Mouse (Mus musculus) spleen, embryonic (tissue): ENCODE data around the gene Dcaf8.

Experiments used
- CTCF ChIA-PET: fragments of 350-600 bp; sonication (Branson Sonifier 250); formaldehyde crosslinking; loops from one replicate; lab custom pipeline; 2022; lab: Charles Lee

Gene Dcaf8

GRCm38 (mm10) chr1:172143570-172143969, 4.3 kb upstream of the Dcaf8 start:
- CTCF ChIA-PET, result interaction anchor here (0.6 to 1.1 kb wide), 3 partner anchors 17 to 75 kb away, joined by 3 read pairs; no protein-coding TSS in a partner anchor

GRCm38 (mm10) chr1:172148279-172148954, 533 bp downstream of the Dcaf8 start:
- CTCF ChIA-PET, result interaction anchor here (0.5 to 1.0 kb wide), 5 partner anchors 29 to 135 kb away, joined by 3 to 15 read pairs (median 4); no protein-coding TSS in a partner anchor

- CTCF ChIA-PET, result interaction anchor here (0.5 to 1.0 kb wide), 5 partner anchors 29 to 136 kb away, joined by 3 to 15 read pairs (median 4); no protein-coding TSS in a partner anchor
Measured at GRCm38 (mm10) chr1:172148955-172149815, 1.3 kb downstream of the Dcaf8 start.

- CTCF ChIA-PET, result no interaction called here
Measured at GRCm38 (mm10) chr1:172154536-172154935, 6.7 kb downstream of the Dcaf8 start.

GRCm38 (mm10) chr1:172155518-172155917, 7.6 kb downstream of the Dcaf8 start:
- CTCF ChIA-PET, result no interaction called here

- CTCF ChIA-PET, result interaction anchor here (0.6 kb wide), 1 partner anchor 139 kb away, joined by 4 read pairs; no protein-coding TSS in a partner anchor
Measured at GRCm38 (mm10) chr1:172159970-172160369, 12.1 kb downstream of the Dcaf8 start.

- CTCF ChIA-PET, result interaction anchor here (1.0 kb wide), 1 partner anchor 57 kb away, joined by 13 read pairs; no protein-coding TSS in a partner anchor
Measured at GRCm38 (mm10) chr1:172160508-172160907, 12.6 kb downstream of the Dcaf8 start.

- CTCF ChIA-PET, result no interaction called here
Measured at GRCm38 (mm10) chr1:172162009-172162408, 14.1 kb downstream of the Dcaf8 start.

- CTCF ChIA-PET, result interaction anchor here (0.8 kb wide), 1 partner anchor 313 kb away, joined by 3 read pairs; no protein-coding TSS in a partner anchor
Measured at GRCm38 (mm10) chr1:172162959-172163358, 15.1 kb downstream of the Dcaf8 start.

GRCm38 (mm10) chr1:172167911-172168310, 20.0 kb downstream of the Dcaf8 start:
- CTCF ChIA-PET, result no interaction called here

- CTCF ChIA-PET, result interaction anchor here (0.5 kb wide), 1 partner anchor 1744 kb away, joined by 6 read pairs; no protein-coding TSS in a partner anchor
Measured at GRCm38 (mm10) chr1:172169809-172170208, 21.9 kb downstream of the Dcaf8 start.

- CTCF ChIA-PET, result no interaction called here
Measured at GRCm38 (mm10) chr1:172172381-172172780, 24.5 kb downstream of the Dcaf8 start.

- CTCF ChIA-PET, result interaction anchor here (0.6 kb wide), 1 partner anchor 136 kb away, joined by 3 read pairs; no protein-coding TSS in a partner anchor
Measured at GRCm38 (mm10) chr1:172173181-172173580, 25.3 kb downstream of the Dcaf8 start.

GRCm38 (mm10) chr1:172177791-172178190, 29.9 kb downstream of the Dcaf8 start:
- CTCF ChIA-PET, result no interaction called here

- CTCF ChIA-PET, result interaction anchor here (0.6 to 0.7 kb wide), 2 partner anchors 9 to 130 kb away, joined by 4 read pairs; no protein-coding TSS in a partner anchor
Measured at GRCm38 (mm10) chr1:172179102-172179501, 31.2 kb downstream of the Dcaf8 start.

GRCm38 (mm10) chr1:172180881-172181280, 33.0 kb downstream of the Dcaf8 start:
- CTCF ChIA-PET, result interaction anchor here (0.7 kb wide), 1 partner anchor 45 kb away, joined by 6 read pairs; no protein-coding TSS in a partner anchor

GRCm38 (mm10) chr1:172181777-172182176, 33.9 kb downstream of the Dcaf8 start:
- CTCF ChIA-PET, result interaction anchor here (0.8 kb wide), 1 partner anchor 76 kb away, joined by 3 read pairs; no protein-coding TSS in a partner anchor

GRCm38 (mm10) chr1:172183056-172183455, 35.2 kb downstream of the Dcaf8 start:
- CTCF ChIA-PET, result interaction anchor here (0.6 kb wide), 2 partner anchors 67 to 298 kb away, joined by 4 read pairs; no protein-coding TSS in a partner anchor

- CTCF ChIA-PET, result no interaction called here
Measured at GRCm38 (mm10) chr1:172183915-172184314, 36.0 kb downstream of the Dcaf8 start.

GRCm38 (mm10) chr1:172186401-172187289, 38.8 kb downstream of the Dcaf8 start:
- CTCF ChIA-PET, result no interaction called here
